Mouse (Mus musculus) ES-Bruce4 (cell line): ENCODE data around the gene Fat3.

Source experiments
- CTCF ChIP-seq: IDR thresholded peaks from one replicate; pipeline ENCODE4 v1.8.1; 2011; ENCODE audit warnings: low read depth, low read length
- POLR2A ChIP-seq: IDR thresholded peaks from one replicate; pipeline ENCODE4 v1.8.1; 2011; ENCODE audit warnings: low read length; ENCODE audit not compliant: insufficient read depth

DNA sequence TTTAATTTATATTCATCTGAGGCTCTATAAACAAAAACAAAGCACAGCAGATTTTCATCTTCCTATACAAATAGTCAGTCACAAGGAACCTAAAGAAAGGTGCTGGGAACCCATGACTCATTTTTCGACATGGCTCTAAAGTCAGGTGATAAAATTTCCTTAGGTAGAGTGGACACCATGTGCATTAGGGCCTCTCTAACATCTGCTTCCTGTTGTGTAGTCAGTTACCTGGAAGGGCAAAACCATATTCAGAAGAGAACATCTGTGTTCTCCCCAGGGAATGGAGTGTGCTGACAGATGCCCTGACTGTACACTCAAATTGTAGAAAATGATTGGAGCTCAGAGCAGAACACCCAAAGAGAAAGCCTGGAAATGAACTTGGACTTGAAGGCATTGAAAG, 14.9 kb downstream of the Fat3 start:
- no peak for TF ChIP-seq CTCF
- TF ChIP-seq POLR2A: no peak
